Mouse (Mus musculus) kidney, postnatal 0 days (tissue): ENCODE results near the gene Naa80. TPM values are rescaled to one million over a fixed set of nuclear protein-coding genes. Genes with fewer than 3 reads are reported as not detected.
"Not testable (repeated sequence)": the region's sequence is repeated elsewhere in the genome, so short reads cannot be mapped to it uniquely, and the experiment has no call there.

Source experiments
- ATAC-seq: fragments of 200-750 bp; cut with Nextera tagmentation; replicated peaks from 2 replicates; pipeline ENCODE4 v1.8.0; 2017; ENCODE audit warnings: low read depth, moderate number of reproducible peaks, moderate TSS enrichment, moderate library complexity; ENCODE audit not compliant: low FRiP score
- DNase-seq: peaks from one replicate; pipeline ENCODE4 v3.0.0-alpha.2; 2016; ENCODE audit warnings: low spot score
- H3K27ac ChIP-seq: fragments of 300-500 bp; sonication (generic); 2 replicates; pipeline ENCODE4 v1.5.1; 2014; ENCODE audit warnings: mild to moderate bottlenecking
- H3K27me3 ChIP-seq: fragments of 300-500 bp; sonication (generic); 2 replicates; pipeline ENCODE4 v1.6.1; 2014; ENCODE audit warnings: low read length, mixed read lengths; ENCODE audit not compliant: insufficient read depth
- H3K36me3 ChIP-seq: fragments of 300-500 bp; sonication (generic); 2 replicates; pipeline ENCODE4 v1.6.1; 2014; ENCODE audit warnings: low read length, mixed read lengths; ENCODE audit not compliant: insufficient read depth
- H3K4me1 ChIP-seq: fragments of 300-500 bp; sonication (generic); replicated peaks from 2 replicates; pipeline ENCODE4 v1.6.1; 2014; ENCODE audit warnings: antibody characterized with exemption, low read length, mixed read lengths; ENCODE audit not compliant: insufficient read depth
- H3K4me2 ChIP-seq: fragments of 300-500 bp; sonication (generic); 2 replicates; pipeline ENCODE4 v1.6.1; 2014; ENCODE audit warnings: mild to moderate bottlenecking, low read length, moderate library complexity, mixed read lengths
- H3K4me3 ChIP-seq: fragments of 300-500 bp; sonication (generic); replicated peaks from 2 replicates; pipeline ENCODE4 v1.5.1; 2014; ENCODE audit warnings: low read depth, low read length
- H3K9ac ChIP-seq: fragments of 300-500 bp; sonication (generic); 2 replicates; pipeline ENCODE4 v1.6.1; 2014; ENCODE audit warnings: low read depth, low read length
- H3K9me3 ChIP-seq: fragments of 300-500 bp; sonication (generic); replicated peaks from 2 replicates; pipeline ENCODE4 v1.6.1; 2016; ENCODE audit warnings: low read length, inconsistent platforms, mixed read lengths
- CTCF ChIP-seq: IDR thresholded peaks from 2 replicates; pipeline ENCODE4 v1.5.1; 2016; ENCODE audit warnings: antibody characterized with exemption, low read depth, mild to moderate bottlenecking, moderate library complexity
- WGBS: fragments of 180-500 bp; shearing (Covaris S2); extraction: QIAGEN DNeasy Blood & Tissue Kit; methylation state at CpG from one replicate; pipeline ENCODE4 v1.1.7; 2014; 5-methylcytosine and 5-hydroxymethylcytosine counted together
- polyA plus RNA-seq: library from polyadenylated mRNA; unstranded; fragments of >200 nt; fragmentation: Nextera tagmentation; extraction: Ambion mirVana; gene quantifications from 2 replicates; pipeline ENCODE4 v1.2.1, GENCODE M21; 2015

Naa80 gene
- polyA plus RNA-seq, 1 experiment from 2014 or later: 22.3 TPM

- peak within 1 kb of the TSS; percentile 63 for H3K4me3 ChIP-seq
- no peak for TF ChIP-seq CTCF
- no peaks in the 10 kb centered on the region for H3K9me3 ChIP-seq
- no peaks in the 10 kb centered on the region for H3K27me3 ChIP-seq
- peaks cover 16% of the 10 kb centered on the region; the same call in 1 of the 2 replicates for H3K4me1 ChIP-seq
- peaks cover 42% of the 10 kb centered on the region for H3K36me3 ChIP-seq
- ATAC-seq (peak; percentile 92), DNase-seq (peak; percentile 97)
- peak within 1 kb of the TSS; percentile 87 for H3K4me2 ChIP-seq
- H3K27ac ChIP-seq: peak within 1 kb of the TSS; percentile 76
- peak within 1 kb of the TSS; percentile 73 for H3K9ac ChIP-seq
- under 1% methylated on average over 46 of the region's 46 CpGs for WGBS
Observed at GRCm38 (mm10) chr9:107563029-107563581, 15.6 kb upstream of the Naa80 start, which contains the start of gene Tusc2. Gene Tusc2, plus strand, starts transcription at chr9:107563255.

- WGBS: 53% methylated on average over 5 of the region's 5 CpGs
- peak; percentile 41; the same call in 1 of the 2 replicates for TF ChIP-seq CTCF
- H3K9me3 ChIP-seq, ATAC-seq, H3K9ac ChIP-seq, H3K4me3 ChIP-seq, H3K27me3 ChIP-seq: not testable (repeated sequence)
- Histone ChIP-seq H3K4me1 (peaks cover 25% of the 10 kb centered on the region), H3K36me3 (peaks cover 18% of the 10 kb centered on the region), H3K4me2 (peak overlapping the region; percentile 25), H3K27ac (peak overlapping the region; percentile 43; the same call in 1 of the 2 replicates)
- peak; percentile 53 for DNase-seq
Observed at GRCm38 (mm10) chr9:107565556-107565955, 13.1 kb upstream of the Naa80 start.

GRCm38 (mm10) chr9:107566041-107566709 lies 12.5 kb upstream of the Naa80 start:
- peak; percentile 82 for TF ChIP-seq CTCF
- ATAC-seq: no peak
- Histone ChIP-seq H3K4me1 (peaks cover 31% of the 10 kb centered on the region), H3K4me3 (no peak overlapping the region), H3K9ac (no peak overlapping the region), H3K4me2 (peak overlapping the region; percentile 34), H3K27ac (peak overlapping the region; percentile 95), H3K36me3 (peaks cover 12% of the 10 kb centered on the region), H3K9me3 (no peaks in the 10 kb centered on the region), H3K27me3 (no peaks in the 10 kb centered on the region)
- 44% methylated on average over 15 of the region's 15 CpGs for WGBS
- DNase-seq: peak; percentile 85

DNA sequence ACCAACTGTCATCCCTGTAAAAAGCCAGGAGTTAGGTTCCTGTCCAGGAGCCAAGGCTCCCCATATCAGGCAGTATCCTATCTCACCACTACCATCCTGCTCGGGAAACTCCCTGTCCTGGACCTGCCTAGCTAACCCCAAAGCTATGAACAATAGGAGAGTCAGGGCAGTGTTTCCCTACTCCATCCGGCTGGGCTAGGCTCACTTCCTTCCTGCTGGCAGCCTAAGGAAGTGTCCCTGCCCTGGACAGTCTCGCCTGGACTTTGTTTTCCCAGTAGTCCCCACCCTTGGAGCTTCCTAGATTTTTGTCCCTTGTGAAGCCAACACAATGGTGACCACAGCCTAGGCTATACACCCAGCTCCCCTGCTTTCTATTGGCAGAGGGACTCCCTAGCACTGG lies 11.8 kb upstream of the Naa80 start:
- 59% methylated on average over 3 of the region's 3 CpGs for WGBS
- Histone ChIP-seq H3K36me3 (peaks cover 10% of the 10 kb centered on the region; the same call in 1 of the 2 replicates), H3K9me3 (no peaks in the 10 kb centered on the region), H3K4me2 (peak overlapping the region; percentile 78), H3K27ac (peak overlapping the region; percentile 95), H3K9ac (no peak overlapping the region), H3K4me1 (peaks cover 34% of the 10 kb centered on the region), H3K4me3 (no peak overlapping the region), H3K27me3 (no peaks in the 10 kb centered on the region)
- ATAC-seq (0 out of 2 replicates have a peak, but pooled peaks have one; percentile 1), DNase-seq (peak; percentile 66)
- TF ChIP-seq CTCF: no peak

- Histone ChIP-seq H3K27ac (peak within 1 kb of the TSS; percentile 95), H3K27me3 (no peaks in the 10 kb centered on the region), H3K36me3 (peaks cover 14% of the 10 kb centered on the region), H3K9ac (peak within 1 kb of the TSS; percentile 74), H3K9me3 (no peaks in the 10 kb centered on the region), H3K4me3 (peak within 1 kb of the TSS; percentile 74), H3K4me1 (peaks cover 34% of the 10 kb centered on the region), H3K4me2 (peak within 1 kb of the TSS; percentile 78)
- WGBS: 5% methylated on average over 18 of the region's 18 CpGs
- ATAC-seq: no peak
- DNase-seq: peak; percentile 53
- peak; percentile 2; the same call in 1 of the 2 replicates for TF ChIP-seq CTCF
Observed at GRCm38 (mm10) chr9:107567702-107568319, 10.9 kb upstream of the Naa80 start, which contains the start of gene Hyal2. Gene Hyal2, plus strand, starts transcription at chr9:107567945.
